Mouse (Mus musculus): ENCODE measurements around the gene Nkpd1.

Gene Nkpd1

DNA sequence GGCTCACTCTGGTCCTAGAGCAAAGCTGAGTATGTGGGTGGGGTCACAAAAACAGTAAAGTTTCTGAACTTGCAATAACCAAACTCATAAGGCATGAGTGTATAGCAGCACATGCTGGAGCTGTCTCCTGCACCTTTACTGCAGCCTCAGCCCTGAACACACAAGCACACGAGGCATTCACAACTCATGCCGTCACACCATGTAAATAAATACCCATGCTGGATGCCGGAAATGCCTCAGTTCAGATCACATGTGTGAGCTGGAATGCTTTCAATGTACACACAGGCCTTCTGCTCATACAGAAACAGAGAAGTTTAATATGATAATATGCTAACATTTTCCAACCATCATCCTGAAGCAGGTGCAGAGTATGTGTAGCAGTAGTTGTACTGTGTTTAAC, 28.4 kb downstream of the Nkpd1 start:
- WGBS = 30% methylated on average over 3 of the region's 3 CpGs

- WGBS = 56% methylated on average over 2 of the region's 2 CpGs
Measured at GRCm38 (mm10) chr7:19547344-19547969, 29.8 kb downstream of the Nkpd1 start.

GRCm38 (mm10) chr7:19549394-19549793, 31.8 kb downstream of the Nkpd1 start:
- 95% methylated on average over 10 of the region's 10 CpGs for WGBS

GRCm38 (mm10) chr7:19551634-19552033, 34.0 kb downstream of the Nkpd1 start:
- WGBS = 68% methylated on average over 5 of the region's 5 CpGs

- 78% methylated on average over 2 of the region's 2 CpGs for WGBS
Measured at GRCm38 (mm10) chr7:19552443-19552842, 34.8 kb downstream of the Nkpd1 start.

- 37% methylated on average over 1 of the region's 1 CpGs for WGBS
Measured at GRCm38 (mm10) chr7:19554168-19554567, 36.5 kb downstream of the Nkpd1 start.

- 98% methylated on average over 2 of the region's 2 CpGs for WGBS
Measured at GRCm38 (mm10) chr7:19557086-19557485, 39.4 kb downstream of the Nkpd1 start.

- 50% methylated on average over 6 of the region's 6 CpGs for WGBS
Measured at GRCm38 (mm10) chr7:19557982-19558900, 40.6 kb downstream of the Nkpd1 start.

- WGBS = 43% methylated on average over 2 of the region's 2 CpGs
Measured at GRCm38 (mm10) chr7:19558965-19559364, 41.3 kb downstream of the Nkpd1 start.

DNA sequence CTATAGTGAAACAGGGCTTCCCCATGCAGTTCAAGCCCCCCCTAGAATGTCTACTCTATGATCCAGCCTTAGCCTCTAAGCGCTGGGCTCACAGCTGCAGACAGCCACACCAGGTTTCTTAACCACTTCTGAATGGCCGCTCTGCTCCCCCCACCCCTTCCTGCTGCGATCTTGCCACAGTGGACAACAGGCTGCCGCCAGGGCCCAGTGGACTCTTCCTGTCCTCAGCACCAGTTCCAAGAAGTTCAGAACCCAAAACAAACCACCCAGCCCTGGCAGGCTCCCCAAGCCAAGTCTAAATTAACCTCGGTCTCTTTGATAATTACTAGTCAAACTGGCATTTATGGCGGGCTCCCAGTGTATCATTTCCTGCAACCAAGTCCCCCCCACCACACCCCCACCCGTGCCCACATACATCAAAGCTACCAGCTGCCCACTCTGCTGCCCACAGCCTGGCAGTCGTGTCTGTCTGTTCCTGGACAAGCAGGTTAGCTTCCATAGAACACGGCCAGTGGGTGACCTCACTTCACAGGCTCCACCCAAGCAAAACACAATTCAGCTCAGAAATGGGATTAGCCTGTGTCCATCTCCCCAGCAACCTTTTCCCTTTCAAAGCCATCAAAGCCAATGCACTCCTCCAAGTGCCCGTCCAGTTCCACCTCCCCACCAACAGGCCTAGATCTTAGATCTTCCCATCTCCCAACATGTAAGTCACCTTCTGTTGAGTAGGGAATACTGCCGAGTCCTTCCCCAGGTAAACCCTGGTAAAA, 43.0 kb downstream of the Nkpd1 start:
- 3% methylated on average over 11 of the region's 11 CpGs for WGBS

GRCm38 (mm10) chr7:19561431-19561764, 43.8 kb downstream of the Nkpd1 start:
- WGBS = 2% methylated on average over 11 of the region's 11 CpGs

GRCm38 (mm10) chr7:19561765-19562642, 44.4 kb downstream of the Nkpd1 start:
- WGBS = under 1% methylated on average over 102 of the region's 102 CpGs

DNA sequence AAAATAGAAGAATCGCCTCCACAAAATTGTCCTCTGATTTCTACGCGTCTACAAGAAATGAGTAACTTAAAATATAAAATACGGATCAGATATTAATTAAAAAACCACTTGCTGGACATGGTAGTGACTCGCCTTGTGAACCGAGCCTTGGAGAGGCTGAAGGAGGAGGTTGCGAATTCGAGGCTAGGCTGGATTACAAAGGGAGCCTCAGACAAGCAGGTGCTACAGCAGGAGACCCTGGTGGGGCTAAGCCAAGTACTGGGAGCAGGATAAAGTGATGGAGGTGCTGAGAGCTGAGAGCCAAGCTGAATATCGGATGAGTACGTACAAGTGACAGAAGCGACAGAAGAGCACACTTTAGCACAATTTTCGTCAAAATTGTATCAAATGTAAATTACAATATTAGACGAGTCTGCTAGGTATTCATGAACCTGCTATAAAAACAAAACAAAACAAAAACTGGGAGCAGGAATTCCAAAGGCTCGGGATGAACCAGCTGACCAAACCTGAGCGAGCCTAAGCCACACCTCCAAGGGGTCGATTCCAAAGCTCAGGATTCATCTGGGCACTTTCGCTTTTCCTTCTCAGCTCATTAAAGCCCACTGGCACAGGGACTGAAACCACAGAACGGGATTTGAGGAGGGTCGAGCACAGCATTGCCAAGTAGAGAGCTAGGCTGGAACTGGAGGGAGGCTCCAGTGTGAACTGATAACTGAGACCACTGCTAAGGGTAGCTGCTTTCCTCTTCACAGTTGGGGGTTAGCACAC, 45.2 kb downstream of the Nkpd1 start, which contains the start of gene Ppp1r37:
Gene Ppp1r37, minus strand, starts transcription at position 434 of the 768 bp plus-strand sequence.
- WGBS = 1% methylated on average over 19 of the region's 19 CpGs

DNA sequence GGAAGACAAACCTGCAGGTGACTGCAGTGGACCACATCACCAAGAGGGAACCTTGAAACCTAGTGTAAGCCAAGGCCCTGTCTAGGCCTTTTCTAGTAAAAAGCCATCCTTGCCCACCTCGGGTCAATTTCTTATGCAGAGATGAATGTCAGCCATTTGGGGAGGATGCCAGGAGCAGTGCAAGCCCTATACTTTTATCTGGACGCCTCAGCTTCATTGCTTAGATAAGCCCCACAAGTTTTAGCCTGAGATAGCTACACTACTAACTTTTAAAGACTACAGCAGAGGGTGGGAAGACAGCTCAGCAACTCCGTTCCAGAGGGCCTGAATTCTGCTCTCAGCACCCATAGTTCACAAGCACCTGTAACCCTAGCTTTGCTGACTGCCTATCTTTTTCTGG, 46.2 kb downstream of the Nkpd1 start:
- 94% methylated on average over 3 of the region's 3 CpGs for WGBS

DNA sequence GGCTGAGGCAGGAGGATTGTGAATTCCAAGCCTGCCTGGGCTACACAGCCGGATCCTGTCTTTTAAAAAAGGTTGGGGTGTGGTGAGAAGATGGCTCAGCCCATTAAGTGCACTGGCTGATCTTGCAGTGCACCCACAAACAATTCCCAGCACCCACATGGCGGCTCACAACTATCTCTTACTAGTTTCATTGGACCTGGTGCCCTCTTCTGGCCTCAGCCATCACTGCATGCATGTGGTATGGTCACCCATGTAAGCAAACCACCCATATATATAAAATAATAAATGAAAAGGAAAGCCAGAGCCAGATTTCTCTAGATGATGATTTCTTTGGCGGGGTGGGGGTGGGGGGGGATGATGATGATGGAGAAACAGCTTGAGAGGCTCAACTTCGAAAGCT, 46.8 kb downstream of the Nkpd1 start:
- WGBS = 89% methylated on average over 4 of the region's 4 CpGs

GRCm38 (mm10) chr7:19565803-19566202, 48.2 kb downstream of the Nkpd1 start:
- WGBS = 95% methylated on average over 2 of the region's 2 CpGs

DNA sequence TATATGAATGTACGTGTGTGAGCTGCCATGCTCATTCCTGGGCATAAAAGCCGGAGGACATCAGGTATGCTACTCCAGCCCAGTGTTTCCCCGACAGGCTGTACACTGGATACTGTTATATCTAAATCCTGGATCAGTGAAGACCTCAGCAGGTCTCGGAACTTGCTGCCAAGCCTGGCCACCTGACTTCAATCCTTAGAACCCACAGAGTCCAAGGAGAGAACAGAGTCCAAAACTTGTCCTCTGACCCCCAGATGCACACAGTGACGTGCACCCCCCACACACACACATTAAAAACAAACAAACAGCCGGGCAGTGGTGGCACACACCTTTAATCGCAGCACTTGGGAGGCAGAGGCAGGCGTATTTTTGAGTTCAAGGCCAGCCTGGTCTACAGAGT, 49.8 kb downstream of the Nkpd1 start:
- 90% methylated on average over 8 of the region's 8 CpGs for WGBS

DNA sequence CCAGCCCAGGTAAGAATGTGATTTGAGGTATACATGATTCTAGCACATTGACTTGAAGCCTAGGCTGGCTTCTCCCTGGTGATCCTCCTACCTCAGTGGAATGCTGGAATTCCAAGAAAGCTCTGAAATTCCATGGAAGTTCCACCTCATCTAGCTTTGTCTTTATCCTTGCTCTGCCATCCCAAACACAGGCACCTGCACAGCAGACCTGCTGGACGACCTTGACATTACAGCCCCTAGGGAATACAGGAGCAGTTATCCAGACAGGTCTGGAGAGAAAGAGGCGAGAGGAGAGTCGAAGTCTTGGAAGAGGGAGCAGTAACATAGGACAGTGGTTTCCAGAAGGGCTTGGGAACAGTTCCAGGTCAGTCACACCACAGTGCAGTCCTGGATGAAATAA, 52.0 kb downstream of the Nkpd1 start:
- 91% methylated on average over 3 of the region's 3 CpGs for WGBS

DNA sequence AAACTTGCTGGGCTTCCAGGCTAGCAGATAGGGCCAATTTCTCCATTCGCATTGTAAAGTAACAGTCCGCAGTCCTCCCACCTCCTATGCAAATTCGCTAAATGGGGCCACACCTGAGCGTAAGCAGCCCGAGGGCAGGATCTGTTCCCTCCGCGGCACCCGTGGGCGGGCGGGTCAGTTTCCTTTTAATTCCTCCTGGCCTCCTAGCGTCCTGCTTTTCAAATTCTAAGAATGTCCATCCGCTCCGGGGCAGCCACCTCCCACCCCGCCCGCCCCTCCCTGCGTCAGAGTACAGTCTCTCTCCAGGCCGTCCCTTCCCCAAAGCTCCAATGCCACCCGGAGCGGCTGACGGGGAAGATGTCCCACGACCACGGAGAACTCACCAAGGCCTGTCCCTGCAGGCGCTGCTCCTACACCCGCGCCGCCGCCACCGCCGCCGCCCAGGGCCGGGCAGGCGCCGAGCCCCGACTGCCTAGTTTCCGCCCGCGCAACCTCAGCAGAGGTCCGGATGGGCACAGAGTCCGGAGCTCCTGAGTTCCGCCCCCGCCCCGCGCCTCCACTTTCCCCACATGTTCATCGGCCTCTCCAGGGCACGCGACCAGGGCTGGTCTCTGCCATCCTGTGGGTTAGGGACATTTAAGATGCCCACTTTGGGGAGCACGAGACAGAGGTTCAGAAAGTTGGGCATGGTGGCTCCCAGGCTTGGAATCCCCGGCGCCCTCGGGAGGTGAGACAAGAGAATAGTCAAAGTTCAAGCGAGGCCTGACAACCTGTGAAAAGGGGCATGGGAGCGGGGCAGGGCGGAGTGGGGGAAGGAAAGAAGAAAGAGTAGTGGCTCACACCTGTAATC, 55.5 kb downstream of the Nkpd1 start:
- WGBS = under 1% methylated on average over 53 of the region's 53 CpGs

DNA sequence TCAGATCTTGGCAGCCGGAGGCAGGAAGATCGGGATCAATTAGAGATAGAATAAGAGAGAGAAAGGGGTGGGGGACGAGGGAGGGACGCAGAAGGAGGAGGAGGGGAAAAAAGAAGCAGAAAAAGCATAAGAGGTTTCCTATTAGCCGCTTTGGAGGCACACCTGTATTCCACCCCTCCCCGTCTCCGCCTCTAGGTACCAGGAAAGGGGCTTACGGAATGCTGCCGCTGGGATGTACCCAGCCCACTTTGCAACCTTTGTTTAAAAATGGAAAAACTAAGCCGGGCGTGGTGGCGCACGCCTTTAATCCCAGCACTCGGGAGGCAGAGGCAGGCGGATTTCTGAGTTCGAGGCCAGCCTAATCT, 56.1 kb downstream of the Nkpd1 start:
- 13% methylated on average over 16 of the region's 16 CpGs for WGBS

All from cerebral cortex, adult 2 months (tissue).